Mouse (Mus musculus): Measurements from ENCODE around the gene Cipc.

The Cipc gene

DNA sequence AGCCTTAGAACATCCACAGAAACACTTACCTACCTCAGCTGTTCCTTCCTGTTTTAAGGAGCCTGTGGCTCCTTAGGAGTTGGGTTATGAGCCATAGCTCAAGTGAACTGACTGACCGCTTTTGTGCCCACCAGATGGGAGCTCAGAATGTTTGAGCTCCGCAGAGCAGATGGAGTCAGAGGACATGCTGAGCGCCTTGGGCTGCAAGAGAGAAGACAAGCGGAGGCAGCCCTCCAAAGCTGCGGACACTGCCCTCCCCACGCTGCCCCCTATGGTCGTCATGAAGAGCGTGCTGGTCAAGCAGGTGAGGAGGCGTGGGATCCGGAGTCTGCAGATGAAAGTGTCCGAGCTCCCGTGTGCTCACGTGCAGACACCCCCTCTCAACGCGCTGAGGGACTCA lies 13.3 kb downstream of the Cipc start:
- DNase-seq (ENCODE audit: extremely low read depth, low read depth, low spot score), result no peak

DNA sequence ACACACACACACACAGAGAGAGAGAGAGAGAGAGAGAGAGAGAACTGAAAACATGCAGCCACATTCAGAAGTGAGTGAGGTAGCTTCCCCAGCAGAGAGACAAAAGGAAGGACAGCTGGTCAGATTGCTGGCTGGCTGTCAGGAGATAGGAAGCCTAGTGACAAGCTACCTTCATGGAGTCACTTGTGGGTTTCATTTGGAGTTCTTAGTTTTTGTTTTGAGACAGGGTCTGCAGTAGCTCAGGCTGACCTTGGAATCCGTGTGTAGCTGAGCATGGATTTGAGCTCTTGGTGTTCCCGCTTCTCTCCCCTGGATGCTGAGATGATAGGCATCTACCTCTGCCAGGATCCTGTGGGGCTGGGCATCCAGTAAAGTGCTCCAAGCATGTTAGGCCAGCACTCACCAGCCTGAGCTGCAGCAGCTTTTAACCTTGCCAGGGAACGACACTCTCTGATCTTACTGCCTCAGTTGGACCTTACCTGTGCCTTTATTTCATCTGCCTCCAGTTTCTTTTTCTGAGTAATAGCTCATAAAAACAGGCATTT lies 14.0 kb downstream of the Cipc start:
- DNase-seq (ENCODE audit: extremely low read depth, low read depth, low spot score), result no peak

DNA sequence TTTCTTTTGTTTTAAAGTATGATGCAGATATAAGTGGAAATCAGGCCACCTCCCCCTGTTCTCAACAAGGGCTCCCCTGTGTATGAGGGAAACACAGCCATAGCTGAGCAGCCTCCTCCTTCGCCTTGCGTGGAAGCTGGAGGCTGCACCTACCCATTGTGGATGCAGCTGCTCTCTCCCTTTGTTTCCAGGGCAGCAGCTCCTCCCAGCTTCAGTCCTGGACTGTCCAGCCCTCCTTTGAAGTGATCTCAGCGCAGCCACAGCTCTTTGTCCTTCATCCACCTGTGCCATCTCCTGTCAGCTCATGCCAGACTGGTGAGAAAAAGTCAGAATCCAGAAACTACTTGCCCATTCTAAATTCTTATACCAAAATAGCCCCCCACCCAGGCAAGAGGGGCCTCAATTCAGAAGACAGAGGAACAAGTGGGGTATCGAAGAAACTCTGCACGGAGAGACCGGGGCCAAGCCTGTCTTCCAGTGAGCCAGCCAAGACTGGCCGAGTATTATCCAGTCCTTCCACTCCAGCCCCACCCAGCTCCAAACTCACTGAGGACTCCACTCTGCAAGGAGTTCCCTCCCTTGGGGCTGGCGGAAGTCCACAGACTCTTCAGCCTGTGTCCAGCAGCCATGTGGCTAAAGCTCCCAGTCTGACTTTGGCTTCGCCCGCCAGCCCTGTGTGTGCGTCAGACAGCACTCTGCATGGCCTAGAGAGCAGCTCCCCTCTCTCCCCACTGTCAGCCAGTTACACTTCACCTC lies 14.9 kb downstream of the Cipc start:
- no peak for DNase-seq (ENCODE audit: extremely low read depth, low read depth, low spot score)

DNA sequence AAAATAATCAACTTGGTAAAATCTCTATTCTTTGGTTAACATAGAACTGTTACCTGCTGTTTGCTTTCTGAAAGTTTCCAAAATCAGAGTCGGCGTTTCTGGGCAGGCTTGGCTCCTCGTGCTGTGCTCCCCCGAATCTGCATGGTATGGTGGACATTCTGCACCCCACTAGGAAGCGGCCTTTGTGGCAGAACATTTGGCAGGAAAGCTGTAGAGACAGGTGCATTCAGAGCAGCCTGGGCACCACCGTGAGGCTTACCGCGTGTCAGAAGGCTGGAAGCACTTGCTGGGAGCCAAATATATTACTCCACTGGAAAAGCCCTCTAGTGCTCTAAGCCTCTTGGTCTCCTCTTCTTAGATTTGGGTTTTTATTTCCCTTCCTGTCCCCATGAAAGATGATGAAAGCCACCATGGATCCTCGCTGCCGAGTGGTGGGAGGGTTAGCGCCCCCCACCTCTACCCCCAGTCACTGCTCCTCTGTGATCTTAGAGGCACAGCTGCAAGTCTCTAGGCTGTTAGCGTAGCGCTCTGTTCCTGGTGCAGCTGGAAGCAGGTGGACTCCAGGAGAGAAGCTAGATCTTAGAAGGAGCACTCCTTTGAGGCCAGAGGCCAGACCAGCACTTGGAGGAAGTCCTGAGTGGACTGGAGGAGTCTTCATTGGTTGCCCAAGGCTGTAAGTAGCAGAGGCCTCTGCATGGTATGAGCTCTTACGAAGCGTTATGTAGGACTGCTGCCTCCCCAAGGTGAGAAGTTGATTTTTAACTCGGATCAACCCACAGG lies 17.6 kb downstream of the Cipc start:
- no peak for DNase-seq (ENCODE audit: extremely low read depth, low read depth, low spot score)

DNA sequence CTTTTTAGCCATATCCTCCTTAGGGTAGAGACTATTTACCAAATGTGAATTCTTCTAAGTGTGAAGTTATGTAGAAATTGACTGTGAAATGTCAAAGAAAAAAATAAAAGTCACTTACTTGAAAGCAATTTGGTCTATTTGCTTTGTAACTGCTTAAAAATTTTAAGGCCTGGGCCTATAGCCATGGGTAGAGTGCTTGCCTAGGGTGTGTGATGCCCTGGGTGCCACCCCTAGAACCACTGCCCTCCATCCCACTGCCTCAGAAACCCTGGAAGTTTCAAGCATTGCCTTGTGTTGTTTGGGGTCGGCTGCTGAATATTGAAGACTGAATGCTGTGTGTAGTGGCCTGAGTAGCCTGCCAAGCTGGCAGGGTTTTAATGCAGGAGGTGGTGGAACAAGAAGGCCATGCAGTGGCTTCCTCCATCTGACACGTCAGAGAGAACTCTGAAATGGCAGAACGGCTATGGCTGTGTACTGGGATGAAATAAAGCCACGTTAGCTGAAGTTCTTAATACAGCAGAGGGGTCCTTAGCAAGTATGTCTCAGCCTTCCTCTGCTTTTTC lies 18.5 kb downstream of the Cipc start:
- DNase-seq (ENCODE audit: extremely low read depth, low read depth, low spot score), result no peak

DNA sequence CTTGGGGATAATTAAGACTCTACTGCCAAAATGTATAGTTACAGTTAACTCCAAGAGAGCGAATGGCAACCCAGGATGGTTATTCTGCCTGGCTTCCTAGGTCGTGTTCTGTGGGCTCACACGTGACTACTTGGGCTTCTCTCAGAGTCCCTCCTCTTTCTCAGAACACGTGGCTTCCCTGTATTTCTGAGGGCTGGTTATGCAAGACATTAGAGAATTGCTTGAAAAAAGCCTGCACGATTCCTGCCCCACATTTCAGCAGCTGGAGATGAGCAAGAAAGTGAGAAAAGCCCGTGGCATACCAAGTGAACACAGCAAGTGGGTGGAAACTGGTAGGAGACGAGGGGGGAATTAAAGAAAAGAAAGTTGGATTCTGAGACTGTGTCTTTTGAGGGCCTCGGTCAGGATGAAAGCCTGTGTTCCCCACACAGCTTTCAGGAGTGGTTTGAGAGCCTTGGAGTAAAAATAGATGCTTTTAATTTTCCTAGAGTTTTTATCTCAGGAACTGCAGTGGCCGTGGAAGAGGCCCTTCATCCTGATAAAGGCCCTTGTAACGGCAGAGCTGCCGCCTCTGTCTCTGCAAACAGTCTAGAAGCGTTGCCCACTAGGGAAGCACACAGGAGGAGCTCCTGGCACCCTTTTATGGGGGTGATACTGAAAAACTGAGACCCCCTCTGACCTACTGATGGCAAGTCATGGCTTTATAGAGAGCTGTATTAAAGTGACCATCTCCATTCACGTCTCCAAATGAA lies 21.8 kb downstream of the Cipc start:
- no peak for DNase-seq (ENCODE audit: extremely low read depth, low read depth, low spot score)

DNA sequence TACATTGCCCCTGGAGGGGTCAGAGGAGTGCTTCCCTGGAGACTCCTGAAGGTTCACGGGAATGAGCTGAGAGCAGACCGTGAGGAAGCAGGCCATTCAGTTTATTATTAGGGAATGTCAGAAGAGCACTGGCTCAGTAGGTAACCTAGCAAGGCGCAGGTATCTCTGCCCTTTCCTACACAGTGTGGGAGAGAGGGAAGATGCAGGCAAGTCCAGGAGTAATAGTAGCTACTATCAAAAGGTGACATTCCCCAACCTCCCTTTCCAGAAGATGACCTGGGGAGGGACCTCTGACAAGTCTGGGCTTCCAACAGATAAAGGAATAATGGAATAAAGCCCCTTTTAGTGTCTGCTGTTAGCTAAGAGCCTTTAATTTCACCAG lies 22.4 kb downstream of the Cipc start:
- no peak for DNase-seq (ENCODE audit: extremely low read depth, low read depth, low spot score)

DNA sequence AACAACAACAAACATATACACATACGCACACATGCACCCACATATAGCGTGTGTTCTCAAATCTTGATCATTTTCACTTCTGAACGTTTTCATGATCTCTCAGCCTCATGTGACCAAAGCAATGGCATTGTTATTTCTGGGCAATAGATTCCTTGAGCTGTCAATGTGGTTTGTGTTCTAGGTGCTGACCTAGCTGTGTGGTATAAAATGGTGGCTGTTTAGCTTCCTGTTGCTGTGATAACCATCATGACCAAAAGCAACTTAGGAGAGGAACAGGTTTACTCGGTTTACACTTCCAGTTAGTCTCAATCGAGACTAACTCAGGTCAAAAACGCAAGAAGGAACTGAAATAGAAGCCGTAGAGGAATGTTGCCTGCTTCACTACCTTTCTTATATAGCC lies 24.2 kb downstream of the Cipc start:
- DNase-seq (ENCODE audit: extremely low read depth, low read depth, low spot score), result no peak

DNA sequence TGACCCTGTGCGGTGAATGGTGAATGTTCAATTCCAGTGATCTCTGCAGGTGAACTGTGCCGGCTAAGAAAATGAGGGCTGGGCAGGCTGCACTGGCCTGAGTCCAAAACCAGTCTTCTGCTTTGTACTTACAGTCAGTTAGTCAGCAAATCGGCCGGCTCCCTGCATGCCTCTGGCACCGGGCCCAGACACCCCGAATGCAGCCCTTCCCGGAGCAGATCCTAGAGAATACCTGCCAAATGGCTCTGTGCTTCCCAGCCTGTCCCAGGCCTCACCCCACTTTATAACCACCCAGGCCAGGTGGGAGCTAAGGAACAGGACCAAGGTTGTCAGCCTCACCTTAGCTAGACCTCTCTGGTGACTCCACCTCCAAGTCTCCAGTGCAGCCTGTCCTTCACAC lies 26.4 kb downstream of the Cipc start:
- no peak for DNase-seq (ENCODE audit: extremely low read depth, low read depth, low spot score)

DNA sequence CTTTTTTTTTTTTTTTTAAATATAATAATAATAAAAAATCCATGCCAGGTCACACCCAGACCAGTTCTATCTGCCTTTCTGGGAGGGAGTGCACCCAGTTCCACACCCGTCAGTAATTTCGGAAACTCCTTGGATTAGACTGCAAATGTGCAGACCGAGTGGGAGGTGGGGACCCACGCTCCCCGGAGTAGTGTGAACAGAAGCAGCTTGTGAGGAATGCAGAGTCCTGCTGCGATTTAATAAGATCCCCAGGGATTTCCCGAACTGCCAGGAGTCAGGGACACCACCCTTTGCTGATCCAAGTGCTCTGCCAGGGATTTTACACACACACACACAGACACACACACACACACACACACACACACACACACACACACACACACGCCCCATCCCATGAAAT lies 26.9 kb downstream of the Cipc start:
- DNase-seq (ENCODE audit: extremely low read depth, low read depth, low spot score), result no peak

DNA sequence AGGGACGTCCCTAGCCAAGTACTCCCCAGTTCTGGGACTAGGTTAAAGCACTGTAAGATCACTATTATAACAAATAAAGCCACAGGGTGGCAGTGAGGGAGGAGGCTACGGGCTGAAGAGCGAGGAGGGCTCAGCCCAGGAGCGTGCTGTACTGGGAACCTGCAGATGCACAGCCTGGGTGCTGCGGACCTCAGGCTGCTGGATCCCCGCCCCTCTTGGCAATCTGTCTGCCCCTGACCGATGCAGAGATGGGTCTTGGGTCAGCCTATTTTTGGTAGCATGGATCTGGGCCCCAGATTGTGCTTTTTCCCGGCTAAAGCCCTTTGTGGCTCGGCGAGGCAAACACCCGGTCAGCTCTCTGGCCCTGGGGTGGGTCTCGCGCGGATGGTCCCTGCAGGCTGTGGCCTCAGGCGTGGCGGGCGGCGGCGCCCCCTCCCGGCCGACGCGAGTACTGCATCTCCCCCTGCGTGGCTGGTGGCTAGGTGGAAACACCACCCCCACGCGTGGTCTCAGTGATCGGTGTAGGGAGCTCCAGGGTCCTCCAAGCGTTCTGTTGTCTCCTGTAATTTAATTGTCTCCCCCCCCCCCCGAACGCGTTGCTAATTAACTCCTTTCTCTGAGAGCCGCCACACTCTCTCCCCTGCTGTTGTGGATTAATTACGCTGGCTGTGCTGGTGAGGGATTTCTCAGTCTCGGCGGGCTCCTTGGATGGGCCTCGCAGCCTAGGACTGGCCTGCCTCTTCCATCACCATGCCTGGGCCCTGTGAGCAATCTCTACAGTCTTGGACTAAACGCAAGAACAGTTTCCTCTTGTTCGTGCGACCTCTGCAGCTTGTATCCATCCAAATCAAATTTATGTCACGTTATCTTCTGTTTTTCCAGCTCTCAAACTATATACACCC lies 27.8 kb downstream of the Cipc start:
- DNase-seq (ENCODE audit: extremely low read depth, low read depth, low spot score), result no peak

DNA sequence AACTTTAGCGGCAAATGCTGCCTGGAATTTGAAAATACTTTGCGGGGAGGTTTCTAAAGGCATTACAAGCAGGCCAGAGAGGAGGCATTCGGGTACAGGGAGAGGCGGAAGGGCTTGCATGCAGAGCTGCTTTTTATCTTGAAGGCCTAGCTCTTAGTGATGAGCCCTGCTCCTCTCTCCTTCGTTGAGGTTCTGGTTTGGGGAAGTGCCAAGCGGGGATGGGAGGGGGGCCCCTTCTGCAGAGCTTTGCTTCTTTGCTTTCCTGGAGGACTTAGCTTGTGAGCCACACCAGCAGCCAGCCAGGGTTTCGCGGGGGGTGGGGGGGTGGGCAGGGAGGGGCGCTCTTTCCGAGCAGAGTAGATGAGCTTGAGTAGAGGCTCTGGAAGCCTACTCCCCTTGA lies 28.9 kb downstream of the Cipc start:
- DNase-seq (ENCODE audit: extremely low read depth, low read depth, low spot score), result no peak

DNA sequence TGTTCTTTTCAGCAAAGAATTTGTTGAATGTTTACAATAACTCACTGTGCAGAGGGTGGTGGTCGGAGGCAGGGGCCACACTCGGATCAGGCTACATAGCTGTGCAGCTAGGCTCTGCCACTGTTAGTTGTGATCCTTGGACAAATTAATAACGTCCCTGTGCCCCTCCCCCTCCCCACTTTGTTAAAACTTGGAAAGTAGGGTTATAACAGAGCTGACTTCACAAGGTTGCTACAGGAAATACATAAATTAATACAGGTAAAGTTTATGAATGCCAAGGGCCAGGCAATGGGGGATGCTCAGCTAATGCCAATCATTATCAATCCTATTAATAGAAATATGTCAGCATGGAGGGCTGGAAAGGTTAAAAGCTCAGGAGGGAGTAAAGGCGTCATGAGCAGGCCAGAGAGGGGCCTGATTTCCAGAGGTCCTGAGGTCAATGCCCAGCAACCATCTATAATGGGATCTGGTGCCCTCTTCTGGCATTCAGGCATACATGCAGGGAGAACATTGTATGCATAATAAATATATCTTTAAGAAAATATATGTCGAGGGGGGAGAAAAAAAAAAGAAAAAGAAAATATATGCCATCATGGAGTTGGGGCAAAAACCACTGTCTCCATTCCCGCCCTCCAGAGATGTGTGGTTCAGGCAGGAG lies 29.8 kb downstream of the Cipc start:
- no peak for DNase-seq (ENCODE audit: extremely low read depth, low read depth, low spot score)

DNA sequence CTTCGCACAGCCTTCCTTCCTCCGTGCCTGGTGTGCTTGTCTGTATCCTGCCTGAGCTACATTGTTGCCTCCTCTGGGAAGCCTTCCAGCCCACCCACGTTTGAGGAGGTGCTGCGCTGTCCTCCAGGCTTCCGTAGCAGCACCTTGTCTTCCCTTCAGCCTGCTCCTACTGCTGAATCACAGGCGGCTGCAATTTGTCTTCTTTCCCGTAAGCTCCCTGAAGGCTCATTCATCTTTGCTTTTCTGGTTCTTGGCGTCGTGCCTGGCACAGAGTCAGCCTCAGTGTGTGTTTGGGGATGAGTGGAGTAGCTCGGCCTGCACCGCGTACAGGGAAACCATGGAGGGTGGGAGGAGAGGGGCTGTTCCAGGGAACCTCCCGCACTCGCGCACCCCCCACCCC lies 31.0 kb downstream of the Cipc start:
- peak; percentile 36 for DNase-seq (ENCODE audit: extremely low read depth, low read depth, low spot score)

DNA sequence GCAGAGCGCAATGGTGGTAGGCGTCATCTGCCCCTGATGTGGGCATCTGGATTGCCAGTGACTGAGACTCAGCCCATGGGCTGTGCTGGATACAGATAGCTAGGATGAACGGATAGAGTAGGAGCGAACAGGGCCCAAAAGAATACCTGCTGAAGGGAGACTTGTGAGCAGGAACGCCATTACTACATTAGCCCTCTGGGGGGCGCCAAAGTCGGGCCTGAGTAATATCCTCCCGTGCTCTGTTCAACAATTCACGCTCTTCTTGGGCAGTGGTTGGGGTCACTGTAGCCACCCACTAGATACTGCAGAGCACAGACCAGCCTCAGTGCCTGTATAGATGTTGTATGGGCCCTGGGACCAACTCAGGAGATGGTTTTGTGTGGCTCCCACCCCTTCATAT lies 34.3 kb downstream of the Cipc start:
- no peak for DNase-seq (ENCODE audit: extremely low read depth, low read depth, low spot score)

DNA sequence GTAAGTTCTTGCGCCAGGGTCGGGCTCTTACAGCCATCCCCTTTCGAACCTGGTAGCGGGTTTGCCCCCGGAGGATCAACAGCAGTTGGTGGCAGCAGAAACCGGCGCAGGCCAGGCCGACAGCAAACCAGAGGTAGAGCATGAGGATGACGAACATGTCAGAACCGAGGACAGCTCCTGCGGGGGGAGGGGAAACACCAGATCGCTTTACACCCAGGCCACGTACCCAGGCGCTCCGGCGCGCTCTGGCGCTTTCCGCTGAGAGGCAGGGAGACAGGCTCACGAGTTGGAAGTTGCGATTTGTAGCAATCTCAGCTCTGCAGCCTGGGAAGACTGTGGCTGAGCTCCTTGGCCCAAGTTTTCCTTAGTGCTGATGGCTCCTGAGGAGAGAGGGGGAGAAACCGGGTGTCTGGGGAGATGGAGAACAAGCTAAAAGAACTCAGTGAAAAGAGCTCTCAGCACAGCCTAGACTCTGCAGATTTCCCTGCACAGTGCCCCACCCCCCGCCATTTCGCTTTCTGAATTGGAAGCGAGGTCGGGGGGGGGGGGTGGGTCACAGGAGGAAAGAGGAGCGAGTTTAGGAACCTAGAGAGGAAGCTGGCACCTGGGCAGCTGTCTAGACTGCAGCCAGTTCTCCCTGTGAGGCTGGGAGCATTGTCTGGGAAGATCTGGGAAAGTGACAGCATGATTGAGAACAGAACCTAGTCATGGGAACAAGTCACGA lies 36.8 kb downstream of the Cipc start:
- DNase-seq (ENCODE audit: extremely low read depth, low read depth, low spot score), result no peak

DNA sequence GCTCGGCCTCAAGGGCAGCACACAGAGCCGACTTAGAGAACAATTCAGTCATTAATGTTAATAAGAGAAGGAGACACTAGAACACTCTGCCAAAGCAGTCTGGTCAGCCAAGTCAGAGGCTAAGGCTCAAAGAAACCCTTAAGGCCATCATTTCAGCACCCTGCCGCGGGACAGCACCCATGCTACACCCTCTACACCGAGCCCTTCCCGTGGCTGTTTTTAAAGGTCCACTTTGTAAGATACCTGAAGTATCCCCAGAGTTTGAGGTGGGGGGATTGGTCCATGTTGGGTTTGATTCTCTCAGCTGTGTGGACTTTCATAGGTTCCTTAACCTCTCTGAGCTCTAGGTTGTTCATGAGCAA lies 37.3 kb downstream of the Cipc start:
- DNase-seq (ENCODE audit: extremely low read depth, low read depth, low spot score), result no peak

DNA sequence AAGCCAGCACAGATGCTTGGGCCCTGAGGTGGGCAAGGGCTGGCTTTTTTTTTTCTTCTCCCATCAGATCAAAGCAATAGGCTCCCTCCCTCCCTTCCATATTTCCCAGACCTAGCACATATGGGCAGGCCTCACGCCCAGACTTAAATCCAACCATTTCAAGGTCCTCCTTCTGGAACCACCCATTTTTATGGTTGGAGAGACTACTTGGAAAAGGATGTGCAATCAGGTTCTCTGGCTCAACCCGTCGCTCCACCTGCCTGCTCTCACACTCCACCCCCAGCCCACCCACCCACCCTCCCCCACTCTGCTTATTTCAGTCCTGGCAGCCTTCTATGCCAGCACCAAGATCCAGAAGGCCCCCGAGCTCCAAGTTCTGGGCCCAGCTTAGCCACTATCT lies 39.7 kb downstream of the Cipc start:
- DNase-seq (ENCODE audit: extremely low read depth, low read depth, low spot score), result no peak

DNA sequence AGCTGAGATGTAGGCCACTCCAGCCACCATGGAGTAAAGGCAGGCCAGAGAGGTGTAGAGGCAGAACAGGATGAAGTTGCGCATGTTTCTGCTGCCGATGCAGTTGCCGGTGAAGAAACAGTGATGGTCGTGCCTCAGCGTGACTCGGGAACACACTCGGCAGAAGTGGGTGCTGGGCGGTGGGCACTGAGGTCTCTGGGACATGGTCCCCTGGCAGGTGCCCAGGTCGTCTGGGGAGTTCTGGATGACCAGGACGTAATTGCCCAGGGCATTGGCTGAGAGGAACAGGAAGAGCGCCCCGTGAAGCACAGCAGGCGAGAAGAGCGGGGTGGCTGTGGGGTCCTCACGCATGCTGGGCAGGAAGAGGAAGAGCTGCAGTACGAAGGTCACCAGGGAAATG lies 41.4 kb downstream of the Cipc start:
- no peak for DNase-seq (ENCODE audit: extremely low read depth, low read depth, low spot score)
